Mouse (Mus musculus): Measurements from ENCODE around the gene Olfr1115. TPM values are rescaled to one million over a fixed set of nuclear protein-coding genes. Genes with fewer than 3 reads are reported as not detected.

The Olfr1115 gene
- not detected in 2 replicates for polyA plus RNA-seq (2015; fragmentation: Nextera tagmentation; extraction: Ambion mirVana)

GRCm38 (mm10) chr2:87247713-87248112 is at the start of gene Olfr1115:
Olfr1115 (plus strand) TSS chr2:87248013.

DNA sequence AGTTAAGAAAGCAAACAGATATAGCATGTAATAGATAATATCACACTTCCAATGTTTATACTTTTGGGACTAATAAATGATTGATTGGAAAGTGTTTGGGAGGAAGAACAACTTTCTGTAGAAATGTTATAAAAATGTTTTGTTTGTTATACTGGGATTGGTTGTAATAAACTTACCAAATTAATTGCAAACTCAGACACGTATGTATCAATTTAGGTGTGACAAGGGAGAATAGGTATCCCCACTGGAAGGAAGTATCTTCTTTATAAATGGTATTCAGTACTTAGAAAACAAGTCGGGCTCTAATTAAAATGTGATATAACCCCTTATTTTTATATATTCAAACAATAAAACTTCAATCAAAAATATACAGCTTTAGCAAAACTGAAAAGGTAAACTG is 39.1 kb upstream of the Olfr1115 start, which contains the start of gene Olfr1113:
Gene Olfr1113, plus strand, starts transcription at position 301 of the 400 bp plus-strand sequence.

GRCm38 (mm10) chr2:87267234-87267633 is 19.4 kb downstream of the Olfr1115 start, which contains the start of gene Olfr1116:
Olfr1116 (plus strand) TSS chr2:87267534.

Other genes starting within 250 kb of the Olfr1115 start
- gene Olfr1102, start 249.6 kb upstream of the Olfr1115 start, polyA plus RNA-seq (2015; fragmentation: Nextera tagmentation; extraction: Ambion mirVana): not detected in 2 replicates
- not detected in 2 replicates for gene Olfr1104, start 220.9 kb upstream of the Olfr1115 start, polyA plus RNA-seq (2015; fragmentation: Nextera tagmentation; extraction: Ambion mirVana)
- not detected in 2 replicates for gene Olfr1105, start 211.5 kb upstream of the Olfr1115 start, polyA plus RNA-seq (2015; fragmentation: Nextera tagmentation; extraction: Ambion mirVana)
- not detected in 2 replicates for gene Olfr1106, start 195.7 kb upstream of the Olfr1115 start, polyA plus RNA-seq (2015; fragmentation: Nextera tagmentation; extraction: Ambion mirVana)
- gene Olfr1107, start 172.2 kb upstream of the Olfr1115 start, polyA plus RNA-seq (2015; fragmentation: Nextera tagmentation; extraction: Ambion mirVana): not detected in 2 replicates
- not detected in 2 replicates for gene Olfr1109, start 152.0 kb upstream of the Olfr1115 start, polyA plus RNA-seq (2015; fragmentation: Nextera tagmentation; extraction: Ambion mirVana)
- not detected in 2 replicates for gene Olfr259, start 133.4 kb upstream of the Olfr1115 start, polyA plus RNA-seq (2015; fragmentation: Nextera tagmentation; extraction: Ambion mirVana)
- not detected in 2 replicates for gene Olfr1110, start 107.7 kb upstream of the Olfr1115 start, polyA plus RNA-seq (2015; fragmentation: Nextera tagmentation; extraction: Ambion mirVana)
- not detected in 2 replicates for gene Olfr1111, start 95.4 kb upstream of the Olfr1115 start, polyA plus RNA-seq (2015; fragmentation: Nextera tagmentation; extraction: Ambion mirVana)
- gene Olfr1112, start 60.2 kb upstream of the Olfr1115 start, polyA plus RNA-seq (2015; fragmentation: Nextera tagmentation; extraction: Ambion mirVana): not detected in 2 replicates
- not detected in 2 replicates for gene Olfr1113, start 39.0 kb upstream of the Olfr1115 start, polyA plus RNA-seq (2015; fragmentation: Nextera tagmentation; extraction: Ambion mirVana)
- not detected in 2 replicates for gene Olfr1116, start 19.5 kb downstream of the Olfr1115 start, polyA plus RNA-seq (2015; fragmentation: Nextera tagmentation; extraction: Ambion mirVana)
- gene Olfr1118, start 59.6 kb downstream of the Olfr1115 start, polyA plus RNA-seq (2015; fragmentation: Nextera tagmentation; extraction: Ambion mirVana): not detected in 2 replicates
- not detected in 2 replicates for gene Olfr1120, start 106.8 kb downstream of the Olfr1115 start, polyA plus RNA-seq (2015; fragmentation: Nextera tagmentation; extraction: Ambion mirVana)
- not detected in 2 replicates for gene Olfr1121, start 121.9 kb downstream of the Olfr1115 start, polyA plus RNA-seq (2015; fragmentation: Nextera tagmentation; extraction: Ambion mirVana)
- gene Olfr1122, start 137.8 kb downstream of the Olfr1115 start, polyA plus RNA-seq (2015; fragmentation: Nextera tagmentation; extraction: Ambion mirVana): not detected in 2 replicates
- gene Olfr1123, start 168.6 kb downstream of the Olfr1115 start, polyA plus RNA-seq (2015; fragmentation: Nextera tagmentation; extraction: Ambion mirVana): not detected in 2 replicates
- 0.05 TPM in 1 of 2 replicates, not detected in the other for gene Olfr1124, start 182.3 kb downstream of the Olfr1115 start, polyA plus RNA-seq (2015; fragmentation: Nextera tagmentation; extraction: Ambion mirVana)
- gene Olfr1126, start 205.9 kb downstream of the Olfr1115 start, polyA plus RNA-seq (2015; fragmentation: Nextera tagmentation; extraction: Ambion mirVana): not detected in 2 replicates
- not detected in 2 replicates for gene Pramel7, start 249.1 kb downstream of the Olfr1115 start, polyA plus RNA-seq (2015; fragmentation: Nextera tagmentation; extraction: Ambion mirVana)

Data from spleen, postnatal 0 days (tissue).